12 mouse cellular contexts compared by ENCODE assay signal in the genomic region with DNA sequence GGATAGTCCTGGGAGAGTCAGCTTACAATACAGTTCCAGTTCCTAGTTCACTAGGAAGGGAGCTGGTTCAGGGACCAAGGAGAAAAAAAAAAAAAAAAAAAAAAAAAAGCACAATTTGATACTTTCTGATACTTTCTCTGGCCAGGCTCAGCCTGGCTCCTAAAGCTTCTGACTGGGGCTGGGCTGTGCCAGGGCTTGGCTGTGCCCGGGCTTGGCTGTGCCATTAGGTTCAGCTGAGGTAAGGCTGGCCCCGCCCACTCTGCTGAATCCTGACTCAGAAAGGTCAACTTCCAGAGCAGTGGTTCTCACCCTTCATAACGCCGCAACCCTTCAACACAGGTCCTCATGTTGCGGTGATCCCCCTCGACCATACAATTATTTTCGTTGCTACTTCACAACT. TPM values are rescaled to one million over a fixed set of nuclear protein-coding genes. Genes with fewer than 3 reads are reported as not detected.
A peak's percentile ranks its signal among the peaks of the same experiment; 100 is the strongest.
DNase-seq lines count a peak whose midpoint lies in the region; ATAC-seq and TF ChIP-seq lines count a peak whose summit lies in the region.
"Had no signal": no experiment of that assay in that cellular context is flagged by ENCODE, and none has a peak within 500 bp of the region (broad histone marks: within the 10 kb centered on the region; RNA-seq: fewer than 3 reads in every experiment).

No protein-coding gene starts in this region.

- ATAC-seq in kidney, embryonic 14.5 days (ENCODE audit: low FRiP score, low TSS enrichment), result no peak
- no peak for ATAC-seq in erythroid progenitor cell, adult 5-6 weeks (replicated peaks; ENCODE audit: low FRiP score, poor library complexity, severe bottlenecking)

- no peaks in the 10 kb centered on the region for H3K36me3 ChIP-seq in kidney, adult 2 months (ENCODE audit: control insufficient read depth, insufficient read depth, low read length)
- H3K36me3 ChIP-seq in kidney, embryonic 14.5 days (ENCODE audit: control insufficient read depth, insufficient read depth, low read length), result no peaks in the 10 kb centered on the region

- no peak overlapping the region for H3K9ac ChIP-seq in kidney, embryonic 14.5 days (ENCODE audit: low read depth, low read length)

- no peaks in the 10 kb centered on the region for H3K27me3 ChIP-seq in kidney, adult 2 months (replicated peaks; ENCODE audit: control insufficient read depth, insufficient read depth, low read length)
- no peaks in the 10 kb centered on the region for H3K27me3 ChIP-seq in kidney, embryonic 14.5 days (ENCODE audit: control insufficient read depth, insufficient read depth, low read length)

- no peak overlapping the region for H3K27ac ChIP-seq in kidney, adult 2 months (ENCODE audit: insufficient read depth, low read depth, low read length)
- H3K27ac ChIP-seq in kidney, embryonic 14.5 days (ENCODE audit: low read depth, low read length), result no peak overlapping the region
- H3K27ac ChIP-seq: kidney, postnatal 0 days had no signal

- H3K4me3 ChIP-seq in kidney, adult 2 months (ENCODE audit: insufficient read depth, low read depth, low read length), result no peak overlapping the region
- no peak overlapping the region for H3K4me3 ChIP-seq in kidney, embryonic 14.5 days (ENCODE audit: low read length)
- H3K4me3 ChIP-seq: myocyte had no signal

- TF ChIP-seq POLR2A in kidney, adult 2 months (IDR thresholded peaks at IDR 0.05; ENCODE audit: low read depth, low read length), result no peak

- no peak for TF ChIP-seq CTCF in kidney, adult 2 months (conservative IDR thresholded peaks at IDR 0.05; ENCODE audit: insufficient read depth, insufficient read length, low read depth, low read length)

- no peak overlapping the region for H3K4me2 ChIP-seq in kidney, embryonic 14.5 days (replicated peaks; ENCODE audit: low read depth, low read length)

- H3K9me3 ChIP-seq in kidney, embryonic 14.5 days (ENCODE audit: control insufficient read depth, low read length), result no peaks in the 10 kb centered on the region

- WGBS in kidney, adult 2 months, result 40% methylated on average over 7 of the region's 7 CpGs
- 63% methylated on average over 7 of the region's 7 CpGs for WGBS in kidney, embryonic 14.5 days

- DNase-seq in kidney, adult 2 months, result peak; percentile 96
- DNase-seq in adrenal gland, postnatal 10 days, result peak; percentile 94
- DNase-seq in heart, adult 8-10 months (ENCODE audit: low spot score), result peak; percentile 76
- DNase-seq in lung, postnatal 14 days, result peak; percentile 44
- DNase-seq in embryo, embryonic 10 days (ENCODE audit: low spot score), result no peak
- no peak for DNase-seq in cerebellum, adult 11-12 months

- H3K4me1 ChIP-seq in kidney, adult 2 months (ENCODE audit: control insufficient read depth, insufficient read depth, low read length), result peaks cover 5% of the 10 kb centered on the region; the same call in 1 of the 2 replicates
- peaks cover 3% of the 10 kb centered on the region; the same call in 1 of the 2 replicates for H3K4me1 ChIP-seq in kidney, embryonic 14.5 days (ENCODE audit: control insufficient read depth, insufficient read depth, low read length)

RNA-seq across cellular contexts. Expression of a gene that starts 16.8 kb away (rescaled TPM):
- polyA plus RNA-seq in kidney, adult 2 months (2012; rRNA removed), result 0.73 and 1.1 TPM in 2 replicates
- polyA plus RNA-seq in kidney, embryonic 14.5 days (2014; fragmentation: Nextera tagmentation; extraction: Ambion mirVana), result 1.2 and 1.6 TPM in 2 replicates
- total RNA-seq in adrenal gland, postnatal 10 days (2021), result 1 to 10 TPM; 3.5 to 4.6 TPM
- total RNA-seq in heart, adult 8-10 months (2022), result 1 to 10 TPM in 2 of 4 experiments, under 1 TPM in 2; 0.59 to 1.3 (median 0.91) TPM
- 4.0 TPM in 1 of 2 replicates, not detected in the other for total RNA-seq in erythroid progenitor cell, adult 5-6 weeks (2015; ENCODE audit: low replicate concordance)
- not detected in 2 replicates for total RNA-seq in erythroid progenitor cell, adult 5-6 weeks (2017; ENCODE audit: low replicate concordance)

RNA-seq across cellular contexts. Expression of a gene that starts 26.2 kb away (rescaled TPM):
- polyA plus RNA-seq in kidney, adult 2 months (2012; rRNA removed), result 6.3 and 6.5 TPM in 2 replicates
- polyA plus RNA-seq in kidney, embryonic 14.5 days (2014; fragmentation: Nextera tagmentation; extraction: Ambion mirVana), result 3.0 and 3.3 TPM in 2 replicates
- 10 to 100 TPM in 1 of 2 experiments, 1 to 10 TPM in 1; 4.4 to 10.9 TPM for total RNA-seq in adrenal gland, postnatal 10 days (2021)
- total RNA-seq in heart, adult 8-10 months (2022), result 10 to 100 TPM in 2 of 4 experiments, 1 to 10 TPM in 2; 7.9 to 11.9 (median 10.0) TPM
- total RNA-seq in erythroid progenitor cell, adult 5-6 weeks (2015; ENCODE audit: low replicate concordance), result 2.5 and 4.7 TPM in 2 replicates
- total RNA-seq in erythroid progenitor cell, adult 5-6 weeks (2017; ENCODE audit: low replicate concordance), result 0.23 and 1.2 TPM in 2 replicates

RNA-seq across cellular contexts. Expression of a gene that starts 52.8 kb away (rescaled TPM):
- polyA plus RNA-seq in kidney, adult 2 months (2012; rRNA removed), result 0.15 and 1.6 TPM in 2 replicates
- polyA plus RNA-seq in kidney, embryonic 14.5 days (2014; fragmentation: Nextera tagmentation; extraction: Ambion mirVana), result 0.14 and 0.40 TPM in 2 replicates
- total RNA-seq in adrenal gland, postnatal 10 days (2021), result 1 to 10 TPM in 1 of 2 experiments, under 1 TPM in 1; 0.69 to 1.3 TPM
- total RNA-seq in heart, adult 8-10 months (2022), result under 1 TPM in 2 of 4 experiments, not detected in 2; 0.11 to 0.19 TPM
- 5.0 and 6.8 TPM in 2 replicates for total RNA-seq in erythroid progenitor cell, adult 5-6 weeks (2015; ENCODE audit: low replicate concordance)
- 1.8 and 12.2 TPM in 2 replicates for total RNA-seq in erythroid progenitor cell, adult 5-6 weeks (2017; ENCODE audit: low replicate concordance)
- total RNA-seq: left cerebral cortex, postnatal 36 days had no signal
- polyA plus RNA-seq: cerebellum, adult 2 months; myocyte had no signal

Comparison
In these comparisons a context has a peak if more than half of its experiments do, and no peak if none do; other contexts are left out.
1. DNase-seq: peak in kidney, adult 2 months (single experiment), adrenal gland, postnatal 10 days (single experiment), heart, adult 8-10 months (single experiment) and lung, postnatal 14 days (single experiment); none in embryo, embryonic 10 days (single experiment) and cerebellum, adult 11-12 months (single experiment).